Mouse (Mus musculus): ENCODE measurements around the gene Slc22a3.

Slc22a3 gene

DNA sequence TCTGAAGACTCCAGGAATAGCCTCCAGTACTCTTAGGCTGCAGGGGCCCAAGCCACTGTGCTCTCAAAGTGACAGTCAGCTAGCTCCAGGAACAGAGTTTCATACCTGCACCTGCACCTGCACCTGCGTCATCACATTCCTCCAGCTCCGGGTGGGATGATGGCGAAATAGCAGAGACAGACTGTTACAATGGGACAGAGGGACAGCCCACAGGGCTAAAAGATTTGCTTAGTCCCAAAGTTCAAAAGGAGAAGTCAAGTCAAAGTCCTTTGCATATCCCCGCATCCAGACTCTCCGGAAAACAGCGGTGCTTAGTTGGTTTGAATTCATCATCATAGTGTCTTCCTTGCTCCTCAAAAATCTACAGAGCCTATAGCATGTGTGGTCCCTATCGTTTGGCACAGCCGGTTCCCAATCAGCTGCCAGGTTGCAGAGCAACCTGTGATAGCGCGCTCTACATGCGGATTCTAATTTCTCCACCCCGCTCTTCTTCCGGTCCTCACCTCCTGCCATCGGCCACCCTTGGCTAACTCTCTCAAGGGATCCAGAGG, at the start of gene Slc22a3:
TSS of gene Slc22a3 (minus strand) at position 51 of the 551 bp plus-strand sequence.
- TF ChIP-seq GATA4 (IDR thresholded peaks at IDR 0.05; ENCODE audit: insufficient replicate concordance, low read length), result no peak

DNA sequence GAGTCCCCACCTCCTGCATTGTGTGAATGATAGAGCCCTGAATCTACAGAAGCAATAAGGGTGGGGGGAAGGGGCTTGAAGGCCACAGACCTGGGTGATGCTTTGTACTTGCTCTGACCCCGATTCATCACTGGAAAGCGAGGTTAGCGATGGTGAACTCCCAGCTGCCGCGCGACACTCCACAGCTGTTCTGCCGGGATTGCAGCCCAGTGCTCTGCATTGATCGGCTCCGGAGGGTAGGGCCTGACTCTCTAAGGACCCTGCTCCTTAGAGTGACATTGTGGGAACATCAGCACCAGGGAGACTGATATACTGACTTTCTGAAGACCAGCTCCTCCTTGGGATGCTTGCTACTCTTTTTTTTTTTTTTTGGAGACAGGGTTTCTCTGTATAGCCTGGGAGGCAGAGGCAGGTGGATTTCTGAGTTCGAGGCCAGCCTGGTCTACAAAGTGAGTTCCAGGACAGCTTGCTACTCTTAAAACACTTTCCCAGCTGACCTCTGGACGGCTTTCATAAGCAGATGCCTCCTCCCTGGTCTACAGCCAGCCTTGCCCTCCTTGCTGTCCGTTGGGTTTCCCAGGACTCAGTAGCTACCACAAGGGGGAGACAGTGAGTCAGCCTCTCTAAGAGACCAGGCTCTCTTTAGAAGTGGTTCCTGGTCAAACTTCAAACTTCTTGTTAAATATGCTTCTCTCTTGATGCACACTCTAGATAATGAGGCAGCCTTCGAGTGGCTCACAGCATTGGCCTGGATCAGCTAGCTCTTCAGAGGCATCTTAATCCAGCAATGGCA, 27.0 kb upstream of the Slc22a3 start:
- no peak for TF ChIP-seq GATA4 (IDR thresholded peaks at IDR 0.05; ENCODE audit: insufficient replicate concordance, low read length)

DNA sequence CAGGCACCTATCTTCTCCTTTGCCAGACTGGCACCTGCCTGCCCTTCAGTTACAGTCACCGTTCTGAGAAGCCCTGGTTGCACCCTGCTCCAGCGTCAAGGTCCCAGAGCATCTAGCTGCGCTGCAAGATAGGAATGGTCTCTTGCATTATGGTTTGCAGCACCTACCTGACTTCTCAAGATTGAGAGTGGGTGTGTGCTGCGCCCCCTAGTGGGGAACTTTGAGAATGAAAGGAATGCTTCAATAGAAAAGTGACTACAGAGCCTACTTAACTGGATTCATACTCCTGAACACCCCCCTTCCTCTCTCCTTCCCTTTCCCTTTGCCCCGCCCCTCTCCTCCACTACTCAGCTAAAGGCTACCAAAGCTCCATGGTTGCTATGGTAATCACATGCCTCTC, 24.6 kb upstream of the Slc22a3 start:
- no peak for TF ChIP-seq GATA4 (IDR thresholded peaks at IDR 0.05; ENCODE audit: insufficient replicate concordance, low read length)

DNA sequence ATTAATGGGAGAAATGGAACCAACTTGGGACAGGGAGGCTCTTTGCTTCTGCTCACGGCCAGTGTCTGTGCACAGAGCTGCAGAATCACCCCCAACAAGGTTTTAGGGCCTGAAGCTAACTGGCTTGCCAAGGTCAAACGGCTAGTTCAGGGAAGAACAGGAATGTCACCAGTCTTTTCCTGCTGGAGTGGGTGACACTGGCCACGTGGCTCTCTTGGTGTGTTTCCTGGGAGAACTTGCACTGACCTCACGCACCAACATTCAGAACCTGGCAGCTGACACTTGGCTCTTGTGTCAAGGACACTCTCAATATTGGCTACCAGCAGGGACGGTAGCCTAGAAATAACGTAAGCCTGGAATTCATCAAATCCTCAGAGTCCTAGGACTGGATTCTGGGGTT, 22.6 kb upstream of the Slc22a3 start:
- TF ChIP-seq GATA4 (IDR thresholded peaks at IDR 0.05; ENCODE audit: insufficient replicate concordance, low read length), result no peak

DNA sequence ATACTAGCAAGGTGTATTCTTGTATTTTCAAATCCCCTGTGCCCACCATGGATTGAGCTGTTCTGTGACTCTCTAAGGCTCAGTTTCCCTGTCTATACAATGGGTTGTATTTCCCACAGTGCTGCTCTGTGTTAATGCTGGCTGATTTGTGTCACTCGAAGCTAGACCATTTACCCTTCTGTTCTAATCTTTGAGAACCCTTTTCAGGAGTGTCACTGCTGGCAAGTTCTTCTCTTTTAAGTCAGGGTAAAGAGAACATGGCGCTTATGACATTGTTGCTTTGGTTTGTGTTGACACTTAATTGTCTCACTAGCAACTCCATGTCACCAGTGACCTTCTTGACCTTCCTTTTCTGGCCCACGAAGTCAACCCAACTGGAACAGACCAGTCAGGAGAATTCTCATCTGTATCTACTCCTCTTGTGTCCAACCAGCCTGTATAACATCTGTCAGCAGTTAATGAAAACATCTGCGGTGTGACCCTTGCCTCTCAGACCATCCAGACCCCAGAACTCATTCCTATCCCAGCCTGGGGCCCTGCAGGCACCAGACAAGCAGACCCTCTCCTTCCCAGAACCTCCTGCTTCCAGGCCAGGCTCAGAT, 22.0 kb upstream of the Slc22a3 start:
- no peak for TF ChIP-seq GATA4 (IDR thresholded peaks at IDR 0.05; ENCODE audit: insufficient replicate concordance, low read length)

DNA sequence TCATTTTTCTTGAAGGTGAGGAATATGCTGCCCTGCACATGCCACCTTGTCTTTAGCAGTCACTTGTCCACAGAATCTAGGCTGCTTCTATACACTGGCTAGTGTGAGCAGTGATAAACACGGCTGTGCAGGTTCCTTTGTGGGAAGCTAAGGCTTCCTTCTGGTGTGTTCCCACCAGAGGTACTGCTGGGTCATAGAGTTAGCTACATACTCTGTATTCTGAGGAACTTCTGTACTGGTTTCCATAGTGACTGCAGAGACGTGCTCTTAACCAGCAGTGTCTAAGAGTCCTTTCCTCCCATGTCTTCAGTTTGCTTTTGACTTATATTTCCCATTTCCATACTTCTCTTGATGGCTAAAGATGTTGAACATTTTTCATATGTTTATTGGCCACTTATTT, 11.6 kb upstream of the Slc22a3 start:
- no peak for TF ChIP-seq GATA4 (IDR thresholded peaks at IDR 0.05; ENCODE audit: insufficient replicate concordance, low read length)

DNA sequence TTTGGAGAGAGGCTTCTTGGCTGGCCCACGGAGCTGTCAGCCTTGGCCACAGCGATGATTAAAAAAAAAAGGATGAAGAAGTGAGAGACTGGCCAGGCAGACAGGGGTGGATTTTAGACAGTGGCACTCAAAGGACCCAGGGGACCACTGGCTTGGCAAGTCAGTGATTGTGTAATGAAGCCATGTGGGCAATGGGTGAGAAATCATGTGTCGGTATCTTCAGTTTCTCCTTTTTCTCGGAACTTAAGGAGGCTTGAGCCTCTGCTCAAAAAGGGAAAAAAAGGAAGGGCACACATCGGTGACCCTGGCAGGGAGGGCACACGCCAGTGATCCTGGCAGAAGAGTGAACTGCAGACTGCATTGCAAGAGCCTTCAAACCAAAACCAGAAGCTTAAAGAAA, 10.7 kb upstream of the Slc22a3 start:
- TF ChIP-seq GATA4 (IDR thresholded peaks at IDR 0.05; ENCODE audit: insufficient replicate concordance, low read length), result no peak

DNA sequence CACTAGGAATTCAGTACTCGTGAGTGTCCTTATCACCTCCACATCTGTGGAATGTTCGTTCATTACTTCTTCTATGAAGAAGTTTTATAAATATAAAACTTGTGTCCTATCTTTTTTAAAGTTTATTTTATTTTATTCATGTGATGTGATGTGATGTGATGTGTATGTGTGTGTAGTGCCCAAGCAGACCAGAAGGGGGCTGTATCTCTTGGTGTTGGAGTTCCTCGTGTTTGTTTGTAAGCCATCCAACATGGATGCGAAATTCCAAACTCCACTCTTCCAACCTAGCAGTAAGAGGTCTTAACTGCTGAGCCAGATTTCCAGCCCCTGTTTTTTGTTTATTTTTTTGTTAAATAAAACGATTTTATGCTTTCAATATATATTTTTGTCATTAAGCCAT, 6.5 kb upstream of the Slc22a3 start:
- TF ChIP-seq GATA4 (IDR thresholded peaks at IDR 0.05; ENCODE audit: insufficient replicate concordance, low read length), result no peak

DNA sequence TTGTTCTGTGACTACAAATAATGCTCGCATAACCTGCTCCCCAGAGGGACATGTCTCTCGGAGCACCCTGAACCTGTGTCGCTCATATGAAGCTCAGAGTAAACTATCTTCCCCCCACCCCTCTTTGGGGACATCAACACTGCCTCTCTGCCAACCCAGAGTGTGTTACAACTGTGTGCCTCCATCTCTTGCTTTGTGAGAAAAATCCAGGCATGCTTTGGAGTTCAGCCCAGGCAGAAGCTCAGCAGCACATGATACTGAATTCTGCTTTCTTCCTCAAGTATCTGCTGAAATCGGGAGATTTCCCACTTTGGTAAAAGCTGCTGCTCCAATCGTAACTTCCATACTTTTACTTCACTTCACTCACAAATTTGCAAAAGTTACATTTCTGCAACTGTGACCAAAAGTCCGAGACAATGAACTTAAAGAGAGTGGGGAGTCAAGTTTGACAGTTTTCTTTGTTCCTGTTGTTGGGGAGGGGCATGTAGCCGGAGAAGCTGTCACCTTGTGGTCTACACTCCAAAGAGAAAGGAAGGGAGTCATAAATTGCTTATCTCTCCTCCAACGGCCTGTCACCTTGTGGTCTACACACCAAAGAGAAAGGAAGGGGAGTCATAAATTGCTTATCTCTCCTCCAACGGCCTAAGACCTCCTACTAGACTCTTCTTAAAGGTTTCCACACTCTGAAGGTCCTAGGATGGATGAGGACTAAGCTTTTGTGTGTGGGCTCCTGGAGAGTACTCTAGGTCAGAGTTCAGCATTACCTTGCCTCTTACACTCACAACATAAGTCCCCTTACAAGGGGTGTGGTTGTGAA, 5.8 kb upstream of the Slc22a3 start:
- no peak for TF ChIP-seq GATA4 (IDR thresholded peaks at IDR 0.05; ENCODE audit: insufficient replicate concordance, low read length)

DNA sequence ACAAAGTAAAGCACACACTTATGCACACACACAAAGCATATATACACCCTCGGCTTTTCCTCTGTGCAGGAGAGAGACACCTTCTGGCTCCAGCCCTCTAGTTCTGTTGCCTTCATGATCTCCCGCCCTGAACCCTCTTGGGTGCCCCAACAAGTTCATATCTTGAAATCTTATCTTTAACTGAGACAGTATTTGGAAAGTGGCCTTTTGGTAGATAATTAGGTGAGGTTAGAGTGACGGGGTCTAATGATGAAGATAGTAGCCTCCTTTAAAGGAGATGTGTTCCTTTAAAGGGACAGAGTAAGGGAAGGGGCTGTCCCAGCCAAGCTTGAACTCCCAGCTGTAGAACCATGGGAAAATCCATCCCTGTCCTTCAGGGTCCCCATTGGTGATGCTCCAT, 3.7 kb upstream of the Slc22a3 start:
- TF ChIP-seq GATA4 (IDR thresholded peaks at IDR 0.05; ENCODE audit: insufficient replicate concordance, low read length), result no peak

DNA sequence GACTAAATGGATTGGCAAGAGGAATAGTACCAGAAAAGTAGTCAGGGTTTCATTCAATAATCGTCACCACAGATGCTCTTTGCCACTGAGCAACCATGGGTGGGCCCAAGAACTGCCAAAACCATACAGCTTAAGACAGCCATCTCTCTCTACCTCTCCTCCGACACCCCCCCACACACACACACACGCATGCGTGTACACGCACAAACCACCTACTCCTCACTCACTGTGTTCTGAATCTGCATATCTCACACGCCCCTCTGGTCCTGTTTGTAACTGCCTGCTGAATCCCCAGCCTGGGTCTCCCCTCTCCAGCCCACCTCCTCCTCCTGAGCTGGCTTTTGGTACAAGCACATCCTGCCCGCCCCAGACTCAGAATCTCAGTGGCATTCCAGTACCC, 872 bp upstream of the Slc22a3 start:
- TF ChIP-seq GATA4 (IDR thresholded peaks at IDR 0.05; ENCODE audit: insufficient replicate concordance, low read length), result no peak

DNA sequence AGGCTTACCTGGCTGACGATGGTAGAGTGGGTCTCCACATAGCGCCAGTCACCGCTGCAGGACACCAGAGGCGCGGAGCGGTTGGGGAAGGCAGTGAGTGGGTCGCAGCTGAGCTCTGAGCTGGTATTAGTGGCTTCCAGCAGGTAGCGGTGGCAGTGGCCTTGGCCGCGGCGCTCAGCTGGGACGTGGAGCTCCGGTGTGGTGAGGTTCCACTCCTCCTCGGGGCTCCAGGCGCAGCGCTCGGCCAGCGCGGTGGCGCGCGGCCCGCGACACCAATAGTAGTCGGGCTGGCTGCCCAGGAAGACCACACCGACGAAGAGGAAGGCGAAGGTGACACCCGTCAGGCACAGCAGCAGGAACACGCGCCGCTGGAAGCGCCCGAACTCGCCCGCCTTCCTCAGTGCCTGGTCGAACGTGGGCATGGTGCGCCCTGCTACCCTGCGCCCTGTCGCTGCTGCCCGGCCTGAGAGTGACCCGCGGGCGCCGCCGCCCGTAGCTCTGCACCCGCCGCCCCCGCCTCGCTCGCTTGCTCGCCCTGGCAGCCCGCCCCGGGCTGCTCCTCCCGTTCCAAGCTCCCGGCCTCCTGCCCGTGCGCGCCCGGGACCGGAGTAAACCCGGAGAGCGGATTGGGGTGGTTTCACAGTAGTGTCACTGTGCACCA, 471 bp downstream of the Slc22a3 start:
- no peak for TF ChIP-seq GATA4 (IDR thresholded peaks at IDR 0.05; ENCODE audit: insufficient replicate concordance, low read length)

DNA sequence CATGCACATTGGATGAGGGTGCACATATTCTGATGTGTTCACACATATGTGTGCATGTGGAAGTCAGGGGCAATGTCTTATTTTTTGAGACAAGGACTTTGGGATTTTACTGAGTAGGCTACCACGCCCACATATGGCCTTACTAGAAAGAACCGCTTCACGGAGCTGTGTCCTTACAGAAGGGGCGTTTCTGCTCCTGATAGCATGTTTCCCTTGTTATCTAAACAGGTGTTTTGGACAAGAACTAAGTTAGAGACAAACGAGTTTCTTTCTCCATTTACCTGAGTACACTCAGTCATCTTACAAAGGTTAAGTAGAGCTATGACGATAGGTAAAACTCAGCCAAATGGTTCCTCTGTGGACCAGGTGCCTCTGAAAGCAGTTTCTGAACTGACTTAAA, 1.8 kb downstream of the Slc22a3 start:
- no peak for TF ChIP-seq GATA4 (IDR thresholded peaks at IDR 0.05; ENCODE audit: insufficient replicate concordance, low read length)

DNA sequence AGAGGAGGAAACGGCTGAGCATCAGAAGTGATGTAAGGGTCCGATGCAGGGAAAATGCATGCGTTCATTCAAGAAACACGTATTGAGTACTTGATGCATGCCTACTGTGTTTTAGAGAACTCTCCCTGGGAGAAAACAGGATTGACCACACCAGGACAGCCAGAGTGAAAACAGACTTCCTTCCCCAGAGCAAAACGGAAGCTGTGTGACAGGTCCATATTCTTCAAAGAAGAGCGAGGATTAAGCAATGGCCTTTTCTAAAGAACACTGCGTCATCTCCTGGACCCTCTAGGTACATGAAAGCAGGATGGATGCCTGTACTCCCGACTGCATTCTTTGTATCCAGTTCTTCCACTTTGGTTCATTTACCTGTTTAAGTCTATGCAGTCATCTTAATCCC, 8.1 kb downstream of the Slc22a3 start:
- no peak for TF ChIP-seq GATA4 (IDR thresholded peaks at IDR 0.05; ENCODE audit: insufficient replicate concordance, low read length)

DNA sequence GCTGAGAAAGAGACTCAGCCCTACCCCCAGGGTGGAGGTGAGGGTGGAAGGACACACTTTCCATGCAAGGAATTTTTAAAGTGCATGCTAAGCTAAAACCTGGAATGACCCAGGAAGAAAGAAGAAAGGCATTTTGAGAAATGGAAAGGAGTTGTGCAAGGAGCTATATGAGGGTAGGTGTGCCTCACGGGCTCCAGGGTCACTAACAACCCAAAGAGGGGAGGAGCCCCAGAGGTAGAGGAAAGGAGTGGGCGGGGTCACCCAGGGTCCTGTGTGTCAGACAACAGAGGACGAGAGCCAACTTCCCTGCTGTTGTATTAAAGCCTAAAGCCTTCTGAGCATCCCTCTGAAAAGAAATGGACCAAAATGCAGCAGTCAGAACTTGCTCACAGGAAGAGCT, 11.9 kb downstream of the Slc22a3 start:
- no peak for TF ChIP-seq GATA4 (IDR thresholded peaks at IDR 0.05; ENCODE audit: insufficient replicate concordance, low read length)

All from liver, adult (tissue).